In the genomic region with DNA sequence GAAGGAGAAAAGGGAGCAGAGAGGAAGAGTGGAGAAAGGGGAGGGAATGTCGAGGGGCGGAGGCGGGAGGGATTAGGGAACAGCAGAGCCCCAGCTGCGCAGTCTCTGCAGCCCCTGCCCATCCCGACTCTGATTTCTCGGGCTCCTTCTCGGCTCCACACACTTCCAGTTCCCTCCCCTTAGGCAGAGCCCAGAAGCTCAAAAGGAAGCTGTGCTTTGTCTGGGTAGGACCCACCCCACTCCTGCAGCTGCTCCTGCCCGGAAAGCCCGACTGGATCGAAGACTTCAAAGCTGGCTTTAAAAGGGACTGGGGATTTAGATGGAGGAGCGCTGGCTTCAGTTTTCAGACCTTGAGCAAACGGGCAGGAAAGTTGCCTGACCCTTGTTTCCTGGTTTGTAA, we compare ENCODE assay signal across 13 mouse cellular contexts. TPM values are rescaled to one million over a fixed set of nuclear protein-coding genes. Genes with fewer than 3 reads are reported as not detected.
A peak's percentile ranks its signal among the peaks of the same experiment; 100 is the strongest.
DNase-seq lines count a peak whose midpoint lies in the region; ATAC-seq and TF ChIP-seq lines count a peak whose summit lies in the region.
"Had no signal": no experiment of that assay in that cellular context is flagged by ENCODE, and none has a peak within 500 bp of the region (broad histone marks: within the 10 kb centered on the region; RNA-seq: fewer than 3 reads in every experiment).

No protein-coding gene starts in this region.

- H3K9me3 ChIP-seq in heart, embryonic 11.5 days (replicated peaks; ENCODE audit: control insufficient read depth, low read length), result peaks cover 3% of the 10 kb centered on the region; the same call in 1 of the 2 replicates
- peaks cover 15% of the 10 kb centered on the region for H3K9me3 ChIP-seq in ES-Bruce4 (replicated peaks; ENCODE audit: control insufficient read depth, insufficient read depth, low read length, poor library complexity, severe bottlenecking)
- peaks cover 6% of the 10 kb centered on the region for H3K9me3 ChIP-seq in embryonic facial prominence, embryonic 14.5 days (ENCODE audit: control insufficient read depth, low read length)
- H3K9me3 ChIP-seq in midbrain, embryonic 11.5 days (ENCODE audit: control insufficient read depth, low read length), result no peaks in the 10 kb centered on the region; the same call in 1 of the 2 replicates

- no peak for TF ChIP-seq CTCF in heart, adult 2 months (IDR thresholded peaks at IDR 0.05)
- TF ChIP-seq CTCF in ES-Bruce4 (IDR thresholded peaks at IDR 0.05; ENCODE audit: low read depth, low read length), result no peak

- H3K4me3 ChIP-seq in heart, embryonic 11.5 days (ENCODE audit: low read depth, low read length), result no peak overlapping the region
- H3K4me3 ChIP-seq in heart, adult 2 months, result no peak overlapping the region
- 0 out of 2 replicates have a peak overlapping the region, but pooled peaks have one; percentile 13 for H3K4me3 ChIP-seq in ES-Bruce4 (ENCODE audit: low read depth, low read length)
- peak overlapping the region; percentile 13; the same call in 1 of the 2 replicates for H3K4me3 ChIP-seq in embryonic facial prominence, embryonic 14.5 days (ENCODE audit: low read depth, low read length)
- no peak overlapping the region for H3K4me3 ChIP-seq in midbrain, embryonic 11.5 days (ENCODE audit: low read depth, low read length)

- H3K9ac ChIP-seq in heart, embryonic 11.5 days (ENCODE audit: low read depth, low read length), result no peak overlapping the region
- H3K9ac ChIP-seq in heart, adult 2 months (ENCODE audit: low read depth, low read length), result no peak overlapping the region
- no peak overlapping the region for H3K9ac ChIP-seq in ES-Bruce4 (ENCODE audit: low read depth, poor library complexity, severe bottlenecking)
- no peak overlapping the region for H3K9ac ChIP-seq in embryonic facial prominence, embryonic 14.5 days (ENCODE audit: low read depth, low read length)
- no peak overlapping the region for H3K9ac ChIP-seq in midbrain, embryonic 11.5 days (ENCODE audit: low read length)

- no peak for TF ChIP-seq EP300 in heart, adult 2 months (IDR thresholded peaks at IDR 0.05; ENCODE audit: insufficient read depth, low read depth, low read length)
- TF ChIP-seq EP300 in ES-Bruce4 (IDR thresholded peaks at IDR 0.05; ENCODE audit: insufficient read depth, low read depth, low read length), result 0 out of 2 replicates have a peak, but pooled peaks have one; percentile 43

- peak overlapping the region; percentile 20; the same call in 1 of the 2 replicates for H3K4me2 ChIP-seq in heart, embryonic 11.5 days
- H3K4me2 ChIP-seq in embryonic facial prominence, embryonic 14.5 days (ENCODE audit: low read depth, low read length), result peak overlapping the region; percentile 35
- peak overlapping the region; percentile 32; the same call in 1 of the 2 replicates for H3K4me2 ChIP-seq in midbrain, embryonic 11.5 days

- DNase-seq in heart, adult 2 months, result no peak
- DNase-seq in embryonic facial prominence, embryonic 14.5 days (ENCODE audit: low spot score), result peak; percentile 47
- peak; percentile 94 for DNase-seq in midbrain, embryonic 11.5 days (ENCODE audit: low spot score, missing footprints)
- no peak for DNase-seq in urinary bladder, postnatal 36 days (ENCODE audit: low spot score in 2 of 2)
- DNase-seq in cerebellum, postnatal 4 days (ENCODE audit: low spot score in 2 of 2), result no peak
- DNase-seq in right cerebral cortex, postnatal 14 days, result no peak
- DNase-seq: B cell, adult 2 months; gastrocnemius, postnatal 36 days; kidney, adult 11 months; lung, postnatal 14 days had no signal

- no peak for TF ChIP-seq POLR2A in heart, adult 2 months (IDR thresholded peaks at IDR 0.05; ENCODE audit: insufficient read depth, low read depth, low read length)
- no peak for TF ChIP-seq POLR2A in ES-Bruce4 (IDR thresholded peaks at IDR 0.05; ENCODE audit: insufficient read depth, low read length)

- no peak for ATAC-seq in heart, embryonic 11.5 days (replicated peaks; ENCODE audit: insufficient number of reproducible peaks, low FRiP score, low TSS enrichment)
- peak; percentile 71 for ATAC-seq in embryonic facial prominence, embryonic 14.5 days (ENCODE audit: low read depth)
- ATAC-seq in midbrain, embryonic 11.5 days (ENCODE audit: low FRiP score), result peak; percentile 83

- H3K79me2 ChIP-seq in heart, adult 2 months (replicated peaks; ENCODE audit: control insufficient read depth, insufficient read depth, low read length), result no peaks in the 10 kb centered on the region

- no peaks in the 10 kb centered on the region for H3K4me1 ChIP-seq in heart, embryonic 11.5 days (ENCODE audit: control insufficient read depth, insufficient read depth, low read length)
- no peaks in the 10 kb centered on the region for H3K4me1 ChIP-seq in heart, adult 2 months (ENCODE audit: control insufficient read depth, insufficient read depth, low read length)
- H3K4me1 ChIP-seq in ES-Bruce4 (ENCODE audit: control insufficient read depth, insufficient read depth, low read length), result no peaks in the 10 kb centered on the region
- no peaks in the 10 kb centered on the region for H3K4me1 ChIP-seq in embryonic facial prominence, embryonic 14.5 days (ENCODE audit: control insufficient read depth, insufficient read depth, low read length)
- peaks cover 3% of the 10 kb centered on the region; the same call in 1 of the 2 replicates for H3K4me1 ChIP-seq in midbrain, embryonic 11.5 days (ENCODE audit: control insufficient read depth, insufficient read depth, low read length)

- peaks cover 63% of the 10 kb centered on the region for H3K27me3 ChIP-seq in heart, embryonic 11.5 days (ENCODE audit: control insufficient read depth, insufficient read depth, low read length)
- H3K27me3 ChIP-seq in heart, adult 2 months (ENCODE audit: control insufficient read depth, insufficient read depth, low read length), result peaks cover 25% of the 10 kb centered on the region
- peaks cover 17% of the 10 kb centered on the region for H3K27me3 ChIP-seq in ES-Bruce4 (ENCODE audit: control insufficient read depth, insufficient read depth, low read length, poor library complexity, severe bottlenecking)
- H3K27me3 ChIP-seq in embryonic facial prominence, embryonic 14.5 days (replicated peaks; ENCODE audit: control insufficient read depth, insufficient read depth, low read length), result peaks cover 75% of the 10 kb centered on the region
- peaks cover 57% of the 10 kb centered on the region for H3K27me3 ChIP-seq in midbrain, embryonic 11.5 days (ENCODE audit: control insufficient read depth, insufficient read depth, low read length)

- 2% methylated on average over 11 of the region's 12 CpGs for WGBS in heart, embryonic 11.5 days (ENCODE audit: insufficient replicate concordance)
- WGBS in heart, adult 2 months, result 5% methylated on average over 12 of the region's 12 CpGs
- 2% methylated on average over 12 of the region's 12 CpGs for WGBS in embryonic facial prominence, embryonic 14.5 days
- 1% methylated on average over 10 of the region's 12 CpGs for WGBS in midbrain, embryonic 11.5 days

- H3K36me3 ChIP-seq in heart, embryonic 11.5 days (ENCODE audit: control insufficient read depth, insufficient read depth, low read length), result no peaks in the 10 kb centered on the region
- H3K36me3 ChIP-seq in heart, adult 2 months (ENCODE audit: control insufficient read depth, insufficient read depth, low read length), result no peaks in the 10 kb centered on the region
- no peaks in the 10 kb centered on the region for H3K36me3 ChIP-seq in ES-Bruce4 (ENCODE audit: control insufficient read depth, insufficient read depth, low read length, poor library complexity, severe bottlenecking)
- H3K36me3 ChIP-seq in embryonic facial prominence, embryonic 14.5 days (ENCODE audit: control insufficient read depth, insufficient read depth, low read length), result no peaks in the 10 kb centered on the region
- H3K36me3 ChIP-seq in midbrain, embryonic 11.5 days (ENCODE audit: control insufficient read depth, insufficient read depth, low read length), result no peaks in the 10 kb centered on the region

- intact Hi-C loops in heart, adult 2 months (cut with DNase I), result no loop called here

- H3K27ac ChIP-seq in heart, embryonic 11.5 days (ENCODE audit: low read depth, low read length), result no peak overlapping the region
- H3K27ac ChIP-seq in heart, adult 2 months, result no peak overlapping the region
- no peak overlapping the region for H3K27ac ChIP-seq in ES-Bruce4 (ENCODE audit: insufficient read depth, low read length)
- no peak overlapping the region for H3K27ac ChIP-seq in embryonic facial prominence, embryonic 14.5 days (replicated peaks; ENCODE audit: low read depth, low read length)
- H3K27ac ChIP-seq in midbrain, embryonic 11.5 days (ENCODE audit: low read depth, low read length), result no peak overlapping the region

RNA-seq across cellular contexts. Expression of a gene that starts 9.7 kb away (rescaled TPM):
- polyA plus RNA-seq in heart, embryonic 11.5 days (2014; fragmentation: Nextera tagmentation; extraction: Ambion mirVana), result not detected in 2 replicates
- not detected for total RNA-seq in heart, adult 2 months (2021)
- not detected in 2 replicates for polyA plus RNA-seq in heart, adult 2 months (2012; rRNA removed)
- polyA plus RNA-seq in ES-Bruce4 (2011; ENCODE audit: insufficient read depth, insufficient read length, low read depth, missing spikeins), result 0.58 TPM in 1 of 2 replicates, not detected in the other
- polyA plus RNA-seq in embryonic facial prominence, embryonic 14.5 days (2014; fragmentation: Nextera tagmentation; extraction: Ambion mirVana), result 1.8 and 1.9 TPM in 2 replicates
- polyA plus RNA-seq in midbrain, embryonic 11.5 days (2014; fragmentation: Nextera tagmentation; extraction: Ambion mirVana), result 1.9 and 2.9 TPM in 2 replicates
- total RNA-seq: gastrocnemius, postnatal 36 days; left cerebral cortex, postnatal 14 days had no signal

RNA-seq across cellular contexts. Expression of a gene that starts 30.7 kb away (rescaled TPM):
- polyA plus RNA-seq in heart, embryonic 11.5 days (2014; fragmentation: Nextera tagmentation; extraction: Ambion mirVana), result 632 and 689 TPM in 2 replicates
- total RNA-seq in heart, adult 2 months (2021), result 100 to 1,000 TPM; 136 to 161 TPM
- polyA plus RNA-seq in heart, adult 2 months (2012; rRNA removed), result 57.6 and 101 TPM in 2 replicates
- polyA plus RNA-seq in ES-Bruce4 (2011; ENCODE audit: insufficient read depth, insufficient read length, low read depth, missing spikeins), result 4,703 and 5,189 TPM in 2 replicates
- polyA plus RNA-seq in embryonic facial prominence, embryonic 14.5 days (2014; fragmentation: Nextera tagmentation; extraction: Ambion mirVana), result 1,018 and 1,100 TPM in 2 replicates
- polyA plus RNA-seq in midbrain, embryonic 11.5 days (2014; fragmentation: Nextera tagmentation; extraction: Ambion mirVana), result 1,003 and 1,036 TPM in 2 replicates

RNA-seq across cellular contexts. Expression of a gene that starts 46.5 kb away (rescaled TPM):
- 1.8 and 2.5 TPM in 2 replicates for polyA plus RNA-seq in heart, embryonic 11.5 days (2014; fragmentation: Nextera tagmentation; extraction: Ambion mirVana)
- 1 to 10 TPM; 3.3 to 4.1 TPM for total RNA-seq in heart, adult 2 months (2021)
- polyA plus RNA-seq in heart, adult 2 months (2012; rRNA removed), result 3.0 and 3.7 TPM in 2 replicates
- polyA plus RNA-seq in ES-Bruce4 (2011; ENCODE audit: insufficient read depth, insufficient read length, low read depth, missing spikeins), result 0.82 and 1.4 TPM in 2 replicates
- 15.3 and 16.0 TPM in 2 replicates for polyA plus RNA-seq in embryonic facial prominence, embryonic 14.5 days (2014; fragmentation: Nextera tagmentation; extraction: Ambion mirVana)
- 3.9 and 5.2 TPM in 2 replicates for polyA plus RNA-seq in midbrain, embryonic 11.5 days (2014; fragmentation: Nextera tagmentation; extraction: Ambion mirVana)

Comparison
In these comparisons a context has a peak if more than half of its experiments do, and no peak if none do; other contexts are left out.
1. H3K4me3 ChIP-seq: peak in ES-Bruce4 (single experiment) and embryonic facial prominence, embryonic 14.5 days (single experiment); none in heart, embryonic 11.5 days (single experiment), heart, adult 2 months (single experiment) and midbrain, embryonic 11.5 days (single experiment).
2. DNase-seq: peak in embryonic facial prominence, embryonic 14.5 days (single experiment) and midbrain, embryonic 11.5 days (single experiment); none in heart, adult 2 months (0 of 2), urinary bladder, postnatal 36 days (0 of 2), cerebellum, postnatal 4 days (0 of 2) and right cerebral cortex, postnatal 14 days (single experiment).
3. Peak in every context shown above with its lines, with median percentiles within 50 percentile points of each other: H3K4me2 ChIP-seq.